Mouse (Mus musculus) thymus, adult 2 months (tissue): ENCODE results near the gene E030018B13Rik. TPM values are rescaled to one million over a fixed set of nuclear protein-coding genes. Genes with fewer than 3 reads are reported as not detected.

ENCODE experiments used
- DNase-seq: peaks from one replicate; pipeline ENCODE4 v3.0.0; 2021
- H3K27ac ChIP-seq: fragments of 200-500 bp; 2 replicates; pipeline ENCODE4 v1.5.1; 2012; ENCODE audit warnings: low read length, control low read depth; ENCODE audit not compliant: control insufficient read depth, insufficient read depth
- H3K27me3 ChIP-seq: fragments of 200-500 bp; 2 replicates; pipeline ENCODE4 v1.6.1; 2012; ENCODE audit warnings: mild to moderate bottlenecking, low read length, moderate library complexity, mixed read lengths; ENCODE audit not compliant: control insufficient read depth, insufficient read depth
- H3K36me3 ChIP-seq: fragments of 200-500 bp; 2 replicates; pipeline ENCODE4 v1.6.1; 2012; ENCODE audit warnings: mild to moderate bottlenecking, low read length, moderate library complexity; ENCODE audit not compliant: control insufficient read depth, insufficient read depth
- H3K4me1 ChIP-seq: fragments of 200-500 bp; replicated peaks from 2 replicates; pipeline ENCODE4 v1.6.1; 2012; ENCODE audit warnings: low read length; ENCODE audit not compliant: control insufficient read depth, insufficient read depth
- H3K4me3 ChIP-seq: fragments of 200-500 bp; 2 replicates; pipeline ENCODE4 v1.5.1; 2012; ENCODE audit warnings: mild to moderate bottlenecking, low read length, control low read depth, moderate library complexity; ENCODE audit not compliant: control insufficient read depth, insufficient read depth
- CTCF ChIP-seq: fragments of 200-500 bp; IDR thresholded peaks from 2 replicates; pipeline ENCODE4 v1.5.1; 2012; ENCODE audit warnings: mild to moderate bottlenecking, control low read depth, low read length, moderate library complexity, borderline replicate concordance; ENCODE audit not compliant: control insufficient read depth, poor library complexity, insufficient read depth; ENCODE audit errors: extremely low read depth
- POLR2A ChIP-seq: fragments of 200-500 bp; IDR thresholded peaks from 2 replicates; pipeline ENCODE4 v1.6.1; 2012; ENCODE audit warnings: mild to moderate bottlenecking, low read length, control low read depth, moderate library complexity; ENCODE audit not compliant: control insufficient read depth, poor library complexity, insufficient read depth; ENCODE audit errors: extremely low read depth
- WGBS: fragments of 180-500 bp; shearing (Covaris S2); methylation state at CpG from one replicate; pipeline ENCODE4 v1.1.7; 2018; 5-methylcytosine and 5-hydroxymethylcytosine counted together
- polyA plus RNA-seq: library from polyadenylated mRNA; depleted of rRNA; stranded (reverse); fragments of >200 nt; gene quantifications from 2 replicates; pipeline ENCODE4 v1.2.3, GENCODE M21; 2012

E030018B13Rik gene
- polyA plus RNA-seq, 1 experiment: not detected

DNA sequence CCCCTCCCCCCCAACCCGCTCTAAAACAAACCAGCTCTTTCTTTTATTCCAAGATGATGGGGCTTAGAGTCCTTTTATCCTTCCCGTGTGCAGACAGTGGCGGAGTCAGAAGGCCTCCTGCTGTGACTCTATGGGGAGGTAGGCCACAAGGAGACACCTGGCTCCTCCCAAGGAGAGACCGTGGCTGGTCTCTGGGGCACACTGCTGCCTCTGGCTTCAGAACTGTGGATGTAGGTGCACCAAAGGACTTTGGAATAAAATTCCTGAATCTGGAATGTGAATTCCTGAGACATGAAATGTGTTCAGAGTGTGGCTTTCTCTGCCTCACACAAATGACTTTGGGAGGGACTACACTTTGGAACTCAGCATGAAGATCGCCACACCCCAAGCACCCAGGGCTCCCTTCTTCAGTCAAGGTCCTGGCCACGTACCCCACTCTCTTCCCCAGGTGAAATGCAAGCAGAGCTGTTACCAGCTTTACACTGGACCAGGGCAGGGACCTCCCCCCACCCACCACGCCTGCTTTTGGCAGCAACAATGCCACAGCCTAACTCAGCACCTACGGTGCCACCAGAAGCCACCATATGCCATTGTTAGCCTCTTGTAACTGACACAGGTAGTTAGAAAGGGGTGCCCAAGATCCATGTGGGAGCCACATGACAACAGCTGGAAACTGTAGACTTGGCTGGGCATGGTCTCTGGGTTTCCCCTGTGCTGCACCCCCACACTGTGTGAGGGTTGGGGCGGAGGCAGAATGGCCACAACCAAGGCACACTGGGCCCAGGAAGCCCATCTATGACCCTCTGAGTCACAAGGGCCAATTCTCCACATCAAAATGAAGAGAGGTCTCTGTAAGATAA, 27.3 kb upstream of the E030018B13Rik start:
- 88% methylated on average over 9 of the region's 9 CpGs for WGBS
- no peak for DNase-seq
- H3K36me3 ChIP-seq: peaks cover 38% of the 10 kb centered on the region
- TF ChIP-seq POLR2A (no peak), CTCF (no peak)
- H3K27me3 ChIP-seq: no peaks in the 10 kb centered on the region
- H3K4me3 ChIP-seq: no peak overlapping the region
- H3K4me1 ChIP-seq: 0 out of 2 replicates have a peak, but pooled peaks cover 3% of the 10 kb centered on the region
- no peak overlapping the region for H3K27ac ChIP-seq

DNA sequence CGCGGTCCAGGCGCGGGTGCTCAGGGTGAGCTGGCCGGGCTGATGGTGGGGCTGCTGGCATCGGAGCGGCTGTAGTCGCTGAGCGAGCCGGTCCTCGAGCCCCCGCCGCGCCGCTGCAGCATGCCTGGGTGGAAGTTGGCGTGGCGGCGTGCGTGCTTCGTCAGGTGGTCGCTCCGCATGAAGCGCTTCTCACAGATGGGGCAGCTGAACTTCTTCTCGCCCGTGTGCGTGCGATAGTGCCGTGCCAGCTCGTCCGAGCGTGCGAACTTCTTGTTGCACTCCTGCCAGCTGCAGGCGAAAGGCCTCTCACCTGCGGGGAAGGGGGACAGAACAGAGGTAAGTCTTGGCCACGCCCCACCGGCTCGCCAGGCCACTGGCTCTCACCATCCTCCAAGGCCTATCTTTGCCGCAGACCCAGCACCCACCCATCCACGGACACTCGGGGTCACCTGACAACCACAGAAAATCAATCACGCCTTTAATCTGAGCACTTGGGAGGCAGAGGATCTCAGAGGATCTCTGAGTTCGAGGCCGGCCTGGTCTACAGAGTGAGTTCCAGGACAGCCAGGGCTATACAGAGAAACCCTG, 25.1 kb upstream of the E030018B13Rik start:
- no peaks in the 10 kb centered on the region for H3K27me3 ChIP-seq
- peaks cover 17% of the 10 kb centered on the region for H3K4me1 ChIP-seq
- WGBS: 97% methylated on average over 43 of the region's 43 CpGs
- H3K4me3 ChIP-seq: no peak overlapping the region
- TF ChIP-seq POLR2A (no peak), CTCF (no peak)
- H3K36me3 ChIP-seq: peaks cover 38% of the 10 kb centered on the region
- no peak for DNase-seq
- H3K27ac ChIP-seq: no peak overlapping the region

DNA sequence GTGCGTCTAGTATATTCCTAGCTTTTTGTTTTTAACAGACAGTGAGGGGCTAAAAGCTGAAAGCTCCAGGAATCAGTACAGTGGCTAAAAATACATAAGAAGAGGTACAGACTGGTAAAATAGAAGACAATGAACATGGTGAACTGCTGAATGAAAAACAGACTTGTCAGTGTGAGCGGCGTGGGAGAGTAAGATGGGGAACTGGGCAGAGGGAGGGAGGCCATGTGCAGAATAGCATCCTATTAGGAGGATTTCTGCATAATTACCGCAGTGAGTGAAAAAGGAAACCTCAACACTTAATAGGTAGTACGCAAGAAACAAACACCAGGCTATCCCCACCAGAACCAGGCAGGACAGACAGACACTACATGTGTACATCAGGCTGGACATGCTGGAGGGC, 23.5 kb upstream of the E030018B13Rik start:
- TF ChIP-seq CTCF (no peak), POLR2A (no peak)
- H3K27ac ChIP-seq: no peak overlapping the region
- peaks cover 29% of the 10 kb centered on the region for H3K4me1 ChIP-seq
- no peak overlapping the region for H3K4me3 ChIP-seq
- no peaks in the 10 kb centered on the region for H3K27me3 ChIP-seq
- peaks cover 31% of the 10 kb centered on the region for H3K36me3 ChIP-seq
- DNase-seq: no peak
- WGBS: 94% methylated on average over 5 of the region's 5 CpGs

DNA sequence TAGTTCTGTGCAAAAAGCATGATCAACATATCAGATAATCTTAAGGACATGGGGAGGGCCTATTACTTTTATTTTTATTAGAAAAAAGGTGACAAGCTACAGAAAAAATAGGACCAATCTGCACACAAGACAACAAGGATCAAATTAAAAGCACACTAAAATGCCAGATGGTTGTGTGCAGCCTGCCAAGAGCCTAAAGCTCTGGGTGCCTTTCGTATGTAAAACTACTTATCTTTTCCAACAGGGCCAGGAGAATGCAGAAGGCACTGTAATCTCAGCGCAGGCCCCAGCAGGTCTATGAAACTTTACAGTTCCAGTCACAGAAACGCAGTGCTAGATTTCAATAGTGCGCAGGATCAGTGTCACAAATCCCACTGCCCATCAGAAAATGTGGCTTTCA, 22.9 kb upstream of the E030018B13Rik start:
- 94% methylated on average over 4 of the region's 4 CpGs for WGBS

GRCm38 (mm10) chr7:63894662-63895061, 22.0 kb upstream of the E030018B13Rik start:
- DNase-seq: no peak
- Histone ChIP-seq H3K4me1 (peaks cover 37% of the 10 kb centered on the region), H3K27me3 (no peaks in the 10 kb centered on the region), H3K27ac (no peak overlapping the region), H3K36me3 (peaks cover 18% of the 10 kb centered on the region), H3K4me3 (no peak overlapping the region)
- no peak for TF ChIP-seq CTCF
- TF ChIP-seq POLR2A: no peak
- WGBS: 94% methylated on average over 4 of the region's 4 CpGs

More for the DNA sequence above, 22.9 kb upstream of the E030018B13Rik start:
- no peaks in the 10 kb centered on the region for H3K27me3 ChIP-seq
- H3K4me3 ChIP-seq: no peak overlapping the region
- TF ChIP-seq POLR2A (no peak), CTCF (no peak)
- H3K4me1 ChIP-seq: peaks cover 32% of the 10 kb centered on the region
- peaks cover 27% of the 10 kb centered on the region for H3K36me3 ChIP-seq
- no peak for DNase-seq
- no peak overlapping the region for H3K27ac ChIP-seq

GRCm38 (mm10) chr7:63895223-63895622, 21.4 kb upstream of the E030018B13Rik start:
- WGBS: 49% methylated on average over 3 of the region's 3 CpGs
- TF ChIP-seq CTCF (no peak), POLR2A (no peak)
- H3K4me1 ChIP-seq: peaks cover 41% of the 10 kb centered on the region
- H3K36me3 ChIP-seq: peaks cover 13% of the 10 kb centered on the region
- no peak for DNase-seq
- no peaks in the 10 kb centered on the region for H3K27me3 ChIP-seq
- H3K27ac ChIP-seq: no peak overlapping the region
- no peak overlapping the region for H3K4me3 ChIP-seq
